ENCODE assay signal across 12 mouse cellular contexts in genomic region chr9:40732302-40732701, GRCm38 (mm10). TPM values are rescaled to one million over a fixed set of nuclear protein-coding genes. Genes with fewer than 3 reads are reported as not detected.
DNase-seq lines count a peak whose midpoint lies in the region; ATAC-seq and TF ChIP-seq lines count a peak whose summit lies in the region.
"Had no signal": no experiment of that assay in that cellular context is flagged by ENCODE, and none has a peak within 500 bp of the region (broad histone marks: within the 10 kb centered on the region; RNA-seq: fewer than 3 reads in every experiment).

No protein-coding gene starts in this region.

- no peaks in the 10 kb centered on the region for H3K9me3 ChIP-seq in heart, embryonic 15.5 days (replicated peaks)
- H3K9me3 ChIP-seq in midbrain, embryonic 11.5 days (ENCODE audit: control insufficient read depth, low read length): no peaks in the 10 kb centered on the region
- no peaks in the 10 kb centered on the region for H3K9me3 ChIP-seq in midbrain, embryonic 15.5 days
- H3K9me3 ChIP-seq in forebrain, embryonic 15.5 days: no peaks in the 10 kb centered on the region
- no peaks in the 10 kb centered on the region for H3K9me3 ChIP-seq in midbrain, postnatal 0 days (ENCODE audit: low read length)
- no peaks in the 10 kb centered on the region for H3K9me3 ChIP-seq in liver, postnatal 0 days (ENCODE audit: low read length)
- H3K9me3 ChIP-seq: liver, embryonic 12.5 days had no signal

- ATAC-seq in heart, embryonic 15.5 days (replicated peaks; ENCODE audit: insufficient number of reproducible peaks, insufficient read depth, low FRiP score, low read depth): no peak
- ATAC-seq in midbrain, embryonic 11.5 days (ENCODE audit: low FRiP score): peak; percentile 63
- no peak for ATAC-seq in midbrain, embryonic 15.5 days (replicated peaks)
- peak; percentile 72 for ATAC-seq in forebrain, embryonic 15.5 days (replicated peaks)
- peak; percentile 26; the same call in 1 of the 2 replicates for ATAC-seq in midbrain, postnatal 0 days (ENCODE audit: low FRiP score)
- no peak for ATAC-seq in liver, postnatal 0 days
- ATAC-seq: inflammation-experienced regulatory T-cells, adult 6 months; liver, embryonic 12.5 days had no signal

- H3K27ac ChIP-seq in heart, embryonic 15.5 days: 0 out of 2 replicates have a peak overlapping the region, but pooled peaks have one; percentile 45
- H3K27ac ChIP-seq in midbrain, embryonic 11.5 days (ENCODE audit: low read depth, low read length): no peak overlapping the region
- no peak overlapping the region for H3K27ac ChIP-seq in midbrain, embryonic 15.5 days
- H3K27ac ChIP-seq in forebrain, embryonic 15.5 days (replicated peaks): peak overlapping the region; percentile 97
- no peak overlapping the region for H3K27ac ChIP-seq in midbrain, postnatal 0 days (ENCODE audit: low read depth, low read length)
- no peak overlapping the region for H3K27ac ChIP-seq in liver, postnatal 0 days (ENCODE audit: low read depth)
- H3K27ac ChIP-seq: liver, embryonic 12.5 days had no signal

- TF ChIP-seq CTCF in midbrain, postnatal 0 days (IDR thresholded peaks at IDR 0.05): no peak
- no peak for TF ChIP-seq CTCF in liver, postnatal 0 days (IDR thresholded peaks at IDR 0.05; ENCODE audit: low read depth)

- no peaks in the 10 kb centered on the region for H3K36me3 ChIP-seq in heart, embryonic 15.5 days
- H3K36me3 ChIP-seq in midbrain, embryonic 11.5 days (ENCODE audit: control insufficient read depth, insufficient read depth, low read length): no peaks in the 10 kb centered on the region
- no peaks in the 10 kb centered on the region for H3K36me3 ChIP-seq in midbrain, embryonic 15.5 days (replicated peaks)
- no peaks in the 10 kb centered on the region for H3K36me3 ChIP-seq in forebrain, embryonic 15.5 days
- H3K36me3 ChIP-seq in midbrain, postnatal 0 days (ENCODE audit: insufficient read depth, low read length): no peaks in the 10 kb centered on the region
- H3K36me3 ChIP-seq in liver, postnatal 0 days (replicated peaks; ENCODE audit: insufficient read depth, low read length): no peaks in the 10 kb centered on the region
- H3K36me3 ChIP-seq: liver, embryonic 12.5 days had no signal

- TF ChIP-seq EP300 in liver, postnatal 0 days (IDR thresholded peaks at IDR 0.05; ENCODE audit: low read depth): no peak

- H3K27me3 ChIP-seq in heart, embryonic 15.5 days: no peaks in the 10 kb centered on the region
- H3K27me3 ChIP-seq in midbrain, embryonic 11.5 days (ENCODE audit: control insufficient read depth, insufficient read depth, low read length): no peaks in the 10 kb centered on the region
- H3K27me3 ChIP-seq in midbrain, embryonic 15.5 days (replicated peaks): no peaks in the 10 kb centered on the region
- H3K27me3 ChIP-seq in forebrain, embryonic 15.5 days: no peaks in the 10 kb centered on the region
- no peaks in the 10 kb centered on the region for H3K27me3 ChIP-seq in midbrain, postnatal 0 days (ENCODE audit: insufficient read depth, low read length)
- no peaks in the 10 kb centered on the region for H3K27me3 ChIP-seq in liver, postnatal 0 days (ENCODE audit: insufficient read depth, low read length)

- peaks cover 13% of the 10 kb centered on the region for H3K4me1 ChIP-seq in heart, embryonic 15.5 days (replicated peaks)
- H3K4me1 ChIP-seq in midbrain, embryonic 11.5 days (ENCODE audit: control insufficient read depth, insufficient read depth, low read length): peaks cover 10% of the 10 kb centered on the region
- H3K4me1 ChIP-seq in midbrain, embryonic 15.5 days: peaks cover 12% of the 10 kb centered on the region
- peaks cover 23% of the 10 kb centered on the region for H3K4me1 ChIP-seq in forebrain, embryonic 15.5 days
- no peaks in the 10 kb centered on the region for H3K4me1 ChIP-seq in midbrain, postnatal 0 days (ENCODE audit: insufficient read depth, low read length)
- H3K4me1 ChIP-seq in liver, postnatal 0 days (ENCODE audit: insufficient read depth): peaks cover 8% of the 10 kb centered on the region; the same call in 1 of the 2 replicates
- H3K4me1 ChIP-seq: liver, embryonic 12.5 days had no signal

- H3K4me3 ChIP-seq in heart, embryonic 15.5 days: no peak overlapping the region
- no peak overlapping the region for H3K4me3 ChIP-seq in midbrain, embryonic 11.5 days (ENCODE audit: low read depth, low read length)
- no peak overlapping the region for H3K4me3 ChIP-seq in midbrain, embryonic 15.5 days
- H3K4me3 ChIP-seq in forebrain, embryonic 15.5 days: no peak overlapping the region
- no peak overlapping the region for H3K4me3 ChIP-seq in midbrain, postnatal 0 days (ENCODE audit: low read depth, low read length)
- no peak overlapping the region for H3K4me3 ChIP-seq in liver, postnatal 0 days (ENCODE audit: low read depth, low read length)
- H3K4me3 ChIP-seq: liver, embryonic 12.5 days had no signal

- H3K4me2 ChIP-seq in heart, embryonic 15.5 days: no peak overlapping the region
- no peak overlapping the region for H3K4me2 ChIP-seq in midbrain, embryonic 11.5 days
- H3K4me2 ChIP-seq in midbrain, embryonic 15.5 days: no peak overlapping the region
- H3K4me2 ChIP-seq in forebrain, embryonic 15.5 days (replicated peaks): no peak overlapping the region
- no peak overlapping the region for H3K4me2 ChIP-seq in midbrain, postnatal 0 days (ENCODE audit: low read depth, low read length, poor library complexity, severe bottlenecking)
- no peak overlapping the region for H3K4me2 ChIP-seq in liver, postnatal 0 days (ENCODE audit: low read depth, low read length)

- no peak for DNase-seq in heart, adult 9 months (ENCODE audit: low spot score in 2 of 2)
- DNase-seq in midbrain, embryonic 11.5 days (ENCODE audit: low spot score, missing footprints): no peak
- DNase-seq in midbrain, postnatal 0 days (ENCODE audit: low spot score): peak; percentile 60
- DNase-seq in liver, postnatal 0 days: no peak
- DNase-seq in adrenal gland, postnatal 10 days: no peak
- DNase-seq: cerebellum, postnatal 25 days; heart, adult 18-20 months had no signal

- H3K9ac ChIP-seq in heart, embryonic 15.5 days: no peak overlapping the region
- H3K9ac ChIP-seq in midbrain, embryonic 11.5 days (ENCODE audit: low read length): no peak overlapping the region
- H3K9ac ChIP-seq in midbrain, embryonic 15.5 days: no peak overlapping the region
- H3K9ac ChIP-seq in forebrain, embryonic 15.5 days (replicated peaks): no peak overlapping the region
- H3K9ac ChIP-seq in midbrain, postnatal 0 days (replicated peaks; ENCODE audit: low read length, poor library complexity, severe bottlenecking): no peak overlapping the region
- no peak overlapping the region for H3K9ac ChIP-seq in liver, postnatal 0 days (replicated peaks)
- H3K9ac ChIP-seq: liver, embryonic 12.5 days had no signal

- WGBS in heart, embryonic 15.5 days: 40% methylated on average over 2 of the region's 2 CpGs
- WGBS in midbrain, embryonic 11.5 days: 22% methylated on average over 2 of the region's 2 CpGs
- WGBS in midbrain, embryonic 15.5 days: 14% methylated on average over 2 of the region's 2 CpGs
- 13% methylated on average over 2 of the region's 2 CpGs for WGBS in forebrain, embryonic 15.5 days
- WGBS in midbrain, postnatal 0 days: 25% methylated on average over 2 of the region's 2 CpGs
- WGBS in liver, postnatal 0 days (ENCODE audit: insufficient replicate concordance): 57% methylated on average over 2 of the region's 2 CpGs

RNA-seq across cellular contexts. Expression of gene Clmp, which starts 46.5 kb away (rescaled TPM):
- 7.9 and 9.8 TPM in 2 replicates for polyA plus RNA-seq in heart, embryonic 15.5 days (2015; fragmentation: Nextera tagmentation; extraction: Ambion mirVana)
- 26.2 and 29.7 TPM in 2 replicates for polyA plus RNA-seq in midbrain, embryonic 11.5 days (2014; fragmentation: Nextera tagmentation; extraction: Ambion mirVana)
- polyA plus RNA-seq in midbrain, embryonic 15.5 days (2015; fragmentation: Nextera tagmentation; extraction: Ambion mirVana): 49.0 and 57.0 TPM in 2 replicates
- 53.9 and 56.3 TPM in 2 replicates for polyA plus RNA-seq in forebrain, embryonic 15.5 days (2015; fragmentation: Nextera tagmentation; extraction: Ambion mirVana)
- total RNA-seq in midbrain, postnatal 0 days (2014; rRNA removed): 57.0 and 74.1 TPM in 2 replicates
- polyA plus RNA-seq in midbrain, postnatal 0 days (2015; fragmentation: Nextera tagmentation; extraction: Ambion mirVana): 47.5 and 48.8 TPM in 2 replicates
- polyA plus RNA-seq in liver, postnatal 0 days (2015; fragmentation: Nextera tagmentation; extraction: Ambion mirVana): 1.8 and 1.9 TPM in 2 replicates
- 1 to 10 TPM; 8.5 to 9.0 TPM for total RNA-seq in adrenal gland, postnatal 10 days (2021)
- polyA plus RNA-seq: inflammation-experienced regulatory T-cells, adult 6 months had no signal

Comparison
In these comparisons a context has a peak if more than half of its experiments do, and no peak if none do; other contexts are left out.
1. ATAC-seq: peak in midbrain, embryonic 11.5 days (single experiment), forebrain, embryonic 15.5 days (single experiment) and midbrain, postnatal 0 days (single experiment); none in heart, embryonic 15.5 days (single experiment), midbrain, embryonic 15.5 days (single experiment) and liver, postnatal 0 days (single experiment).
2. H3K27ac ChIP-seq: peak in heart, embryonic 15.5 days (single experiment) and forebrain, embryonic 15.5 days (single experiment); none in midbrain, embryonic 11.5 days (single experiment), midbrain, embryonic 15.5 days (single experiment), midbrain, postnatal 0 days (single experiment) and liver, postnatal 0 days (single experiment).